Mouse (Mus musculus) A20 (cell line): ENCODE data around the gene Cdca7.

ENCODE experiments used
- DNase-seq: peaks from one replicate; pipeline ENCODE4 v3.0.0-alpha.2; 2011; ENCODE audit warnings: low read depth, low spot score

The Cdca7 gene

DNA sequence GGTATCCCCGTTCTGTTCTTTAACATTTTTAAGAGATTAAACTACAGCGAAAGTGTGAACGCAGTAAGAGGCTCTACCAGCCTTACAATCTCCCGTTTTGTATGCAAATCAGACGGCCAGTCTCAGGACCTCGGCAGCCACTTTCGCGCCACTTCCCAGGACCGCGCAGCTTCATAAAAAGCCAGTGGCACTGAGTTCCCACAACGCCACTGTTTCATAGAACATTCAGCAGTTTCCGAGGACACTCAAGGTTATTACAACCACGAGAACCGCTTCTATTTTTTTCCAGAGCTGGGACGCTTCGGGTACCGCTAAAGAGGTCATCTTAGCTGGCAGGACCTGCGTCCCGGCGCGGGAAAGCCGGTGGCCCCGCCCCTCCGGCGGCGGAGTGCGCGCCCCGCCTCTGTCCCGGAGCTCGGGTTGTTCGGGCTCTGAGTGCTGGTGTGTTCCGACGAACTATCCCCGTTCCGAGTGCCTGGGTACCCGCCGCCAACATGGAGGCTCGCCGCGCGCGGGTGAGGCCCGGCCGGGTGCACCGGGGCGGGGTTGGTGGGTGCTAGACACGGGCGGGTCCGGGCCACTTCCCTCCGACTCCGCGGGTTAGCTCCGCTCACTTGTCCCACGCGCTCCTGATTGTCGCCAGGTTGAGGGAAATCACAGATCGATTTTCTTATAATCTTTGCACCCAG lies at the start of gene Cdca7:
Gene Cdca7 (plus strand): TSS at position 363 of the 689 bp plus-strand sequence.
- DNase-seq, result peak; percentile 96

DNA sequence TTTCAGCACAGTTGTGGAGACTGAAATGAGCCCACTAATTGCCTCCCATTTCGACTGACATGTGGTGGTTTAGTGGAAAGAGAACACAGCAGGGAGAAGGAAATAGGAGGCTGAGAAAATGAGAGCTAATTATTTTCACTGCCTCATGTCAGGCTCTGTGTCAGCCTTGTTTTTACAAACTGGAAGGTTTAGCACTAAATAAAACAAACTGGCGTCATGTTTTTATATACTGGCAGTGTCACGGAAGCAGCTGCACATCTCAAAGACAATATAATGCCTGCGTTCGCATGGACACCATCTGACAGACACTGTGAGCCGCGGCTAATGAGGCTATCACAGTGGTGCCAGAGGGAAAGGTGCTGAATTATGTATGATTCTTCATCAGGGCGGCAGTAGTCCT lies 49.2 kb upstream of the Cdca7 start:
- DNase-seq, result no peak

DNA sequence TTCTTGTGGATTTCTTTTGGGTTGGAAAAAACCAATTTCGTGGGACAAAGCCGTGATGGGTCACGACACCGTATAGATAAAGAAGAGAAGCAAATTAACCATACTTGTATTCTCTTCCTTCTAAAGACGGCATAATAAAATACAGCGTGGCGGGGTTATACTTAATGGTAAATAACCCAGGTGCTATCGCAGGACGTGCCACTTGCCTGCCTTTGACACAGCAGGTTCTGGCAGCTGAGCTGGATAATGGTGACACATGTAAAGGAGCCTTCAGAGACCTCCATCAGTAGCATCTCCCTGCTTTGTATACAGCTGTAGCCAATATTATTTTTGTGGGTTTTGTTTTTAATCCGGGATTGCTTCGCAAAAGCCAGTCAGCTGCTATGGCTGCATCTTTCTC lies 48.7 kb upstream of the Cdca7 start:
- no peak for DNase-seq

DNA sequence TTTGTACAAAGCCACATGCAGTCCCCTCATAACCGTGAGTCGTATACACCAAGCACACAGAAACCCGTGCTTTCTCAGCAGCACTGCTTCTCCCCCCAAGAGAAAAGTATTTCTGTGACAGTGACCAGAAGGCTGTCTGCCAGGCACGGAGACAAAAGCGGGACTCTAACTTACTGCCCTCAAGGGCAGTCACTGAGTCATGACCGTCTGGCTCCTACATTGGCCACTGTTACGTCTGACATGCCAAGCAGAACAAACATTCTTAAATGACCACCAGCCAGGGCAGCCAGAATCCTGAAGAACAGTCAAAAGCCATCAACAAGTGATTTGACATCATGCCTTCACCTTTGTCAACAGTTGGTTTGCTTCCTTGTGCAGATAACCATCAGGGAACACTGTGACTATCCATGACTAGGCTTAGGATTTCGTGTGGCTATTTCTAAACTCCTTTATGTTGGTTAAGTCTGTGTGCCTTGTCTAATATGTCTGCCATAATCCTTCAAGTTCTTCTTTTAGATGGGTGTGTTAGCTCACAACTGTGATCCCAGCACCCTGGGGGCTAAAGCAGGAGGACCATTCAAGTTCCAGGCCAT lies 36.9 kb upstream of the Cdca7 start:
- DNase-seq, result no peak

DNA sequence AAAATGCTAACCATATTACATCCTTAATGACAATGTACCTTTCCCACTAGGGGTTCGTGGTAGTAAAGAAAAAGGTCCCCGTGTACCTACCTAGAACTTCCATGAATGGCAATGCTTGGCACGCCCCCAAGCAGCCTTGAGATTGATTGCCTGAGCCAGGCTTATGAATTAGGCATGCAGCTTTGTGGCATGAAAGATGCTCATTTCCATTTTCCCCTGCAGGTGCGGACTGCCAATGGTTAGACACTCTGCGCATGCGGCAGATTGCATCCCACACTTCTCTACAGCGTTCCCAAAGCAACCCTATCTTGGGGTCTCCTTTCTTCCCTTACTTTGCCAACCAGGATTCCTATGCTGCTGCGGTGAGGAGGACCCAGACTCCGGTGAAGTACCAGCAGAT lies 34.9 kb upstream of the Cdca7 start:
- DNase-seq, result no peak

DNA sequence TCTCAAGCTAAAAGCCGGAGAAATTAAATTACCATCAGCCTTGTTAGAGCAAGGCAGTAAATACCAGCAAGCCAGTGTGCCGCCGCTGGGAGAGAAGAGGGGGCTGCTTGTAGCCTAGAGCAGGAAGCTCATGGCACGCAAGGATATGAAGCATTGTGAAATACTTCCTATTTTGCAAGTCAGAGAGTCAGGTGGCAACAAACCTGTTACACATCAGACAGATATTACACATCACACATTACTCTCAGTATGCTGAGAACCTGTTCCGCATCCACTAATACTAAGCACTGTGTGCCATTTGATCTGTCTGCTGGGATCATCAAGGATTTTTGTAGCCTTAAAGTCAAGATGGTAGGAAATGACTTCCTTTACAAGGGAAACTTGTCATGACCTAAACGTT lies 33.1 kb upstream of the Cdca7 start:
- no peak for DNase-seq

- DNase-seq, result no peak
Observed at GRCm38 (mm10) chr2:72443960-72444359, 32.0 kb upstream of the Cdca7 start.

GRCm38 (mm10) chr2:72446106-72446505 lies 29.9 kb upstream of the Cdca7 start:
- no peak for DNase-seq

GRCm38 (mm10) chr2:72446615-72447014 lies 29.3 kb upstream of the Cdca7 start:
- peak; percentile 44 for DNase-seq

DNA sequence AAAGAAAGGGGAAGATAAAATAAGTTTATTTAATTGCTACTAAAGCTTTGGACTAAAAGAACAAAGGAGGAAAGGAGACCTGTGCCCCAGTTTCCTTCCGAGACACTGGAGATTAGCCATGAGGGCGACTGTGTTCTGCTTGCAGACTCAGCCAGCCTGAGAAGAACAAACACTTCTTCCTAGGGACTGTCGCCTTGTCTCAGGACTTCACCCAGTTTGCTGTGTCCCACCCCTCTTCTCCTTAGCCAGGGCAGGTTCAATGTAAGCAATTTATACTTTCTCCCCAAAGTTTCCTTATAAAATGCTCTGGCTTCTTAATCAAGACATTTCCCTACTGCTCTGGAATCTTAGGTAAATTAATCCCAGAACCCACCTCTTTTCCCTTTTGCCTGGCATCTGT lies 22.4 kb upstream of the Cdca7 start:
- no peak for DNase-seq

DNA sequence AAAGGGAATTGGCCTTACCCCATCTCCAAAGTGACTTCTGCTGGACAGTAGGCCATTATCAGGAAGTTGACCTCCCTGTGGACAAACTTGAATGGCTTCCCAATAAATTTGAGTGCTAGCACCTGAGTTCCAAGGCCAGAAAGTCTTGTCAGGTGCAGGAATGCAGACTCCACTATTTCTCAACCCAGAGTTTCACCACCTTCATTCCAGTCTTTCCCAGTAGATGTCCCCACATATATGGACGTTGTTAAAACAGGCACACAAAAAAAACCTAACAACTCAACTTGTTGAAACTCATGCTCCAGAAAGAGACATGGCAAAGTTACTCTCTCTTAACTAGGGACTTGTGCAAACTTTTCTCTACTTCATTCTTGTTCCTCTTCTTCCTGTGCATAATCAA lies 19.8 kb upstream of the Cdca7 start:
- no peak for DNase-seq

GRCm38 (mm10) chr2:72464376-72465014 lies 11.5 kb upstream of the Cdca7 start:
- DNase-seq, result peak; percentile 53

DNA sequence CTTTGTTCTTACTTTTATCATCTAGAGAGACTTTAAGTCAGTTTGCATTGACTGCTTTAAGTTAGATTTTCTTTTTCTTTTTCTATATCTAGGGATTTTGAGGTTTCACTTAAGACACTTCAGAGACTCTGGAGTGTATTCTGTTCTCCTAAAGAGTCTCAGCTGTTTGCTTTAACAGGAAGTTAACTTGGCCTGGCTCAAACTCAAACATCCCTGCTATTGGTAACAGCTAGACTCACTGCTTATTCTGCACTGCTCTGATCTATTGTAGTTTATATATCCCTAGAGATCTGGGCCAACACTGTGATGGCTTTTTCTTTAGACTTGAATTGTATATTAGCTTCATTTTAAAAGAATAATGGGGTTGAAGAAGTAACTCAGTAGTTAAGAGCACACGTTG lies 8.4 kb upstream of the Cdca7 start:
- DNase-seq, result no peak

DNA sequence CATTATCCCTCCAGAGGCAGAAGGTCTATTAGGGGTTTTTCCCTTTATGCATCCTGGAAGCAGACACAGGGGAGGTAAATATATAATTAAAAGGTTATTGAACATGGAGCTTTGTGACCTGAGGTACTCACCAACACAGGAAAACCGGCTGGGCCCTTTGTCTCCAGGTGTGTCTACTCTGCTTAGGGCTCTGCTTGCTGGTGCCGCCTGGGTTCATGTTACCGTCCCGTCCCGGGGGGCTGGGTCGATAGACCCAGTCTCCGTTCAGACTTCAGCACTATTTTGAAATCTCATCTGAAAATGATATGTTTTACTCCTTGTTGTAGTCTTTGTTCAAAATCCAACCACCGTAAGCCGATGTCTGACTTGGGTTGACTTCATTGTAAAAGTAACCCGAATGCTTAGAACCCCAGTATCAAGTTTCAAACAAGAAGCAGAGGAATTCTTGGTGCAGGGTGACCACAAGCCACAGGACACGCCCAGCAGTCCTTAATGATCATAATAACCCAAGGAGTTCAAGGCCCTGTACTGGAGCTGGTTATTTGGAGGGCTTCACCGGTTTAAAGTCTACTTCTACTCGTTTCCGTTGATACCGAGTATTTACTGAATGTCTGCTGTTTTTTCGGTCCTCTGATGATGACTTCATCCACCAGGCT lies 4.4 kb upstream of the Cdca7 start:
- DNase-seq, result no peak

- DNase-seq, result peak; percentile 39
Observed at GRCm38 (mm10) chr2:72474531-72475287, 1.2 kb upstream of the Cdca7 start.

DNA sequence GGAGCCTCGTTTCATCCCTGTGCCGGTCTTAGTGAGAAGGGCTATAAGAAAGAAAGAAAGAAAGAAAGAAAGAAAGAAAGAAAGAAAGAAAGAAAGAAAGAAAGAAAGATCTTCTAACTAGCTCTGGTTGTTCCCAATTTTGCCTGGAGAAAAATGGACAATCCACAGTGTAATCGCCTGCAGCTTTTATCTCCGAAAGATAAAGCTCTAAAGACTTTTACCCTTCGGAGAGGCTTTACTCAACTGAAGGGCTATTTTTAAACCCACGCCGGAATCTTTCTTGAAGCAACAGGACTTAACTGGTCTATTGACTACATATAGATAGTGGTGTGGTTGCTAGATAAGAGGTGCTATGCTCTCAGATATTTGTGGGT lies 549 bp upstream of the Cdca7 start:
- no peak for DNase-seq

DNA sequence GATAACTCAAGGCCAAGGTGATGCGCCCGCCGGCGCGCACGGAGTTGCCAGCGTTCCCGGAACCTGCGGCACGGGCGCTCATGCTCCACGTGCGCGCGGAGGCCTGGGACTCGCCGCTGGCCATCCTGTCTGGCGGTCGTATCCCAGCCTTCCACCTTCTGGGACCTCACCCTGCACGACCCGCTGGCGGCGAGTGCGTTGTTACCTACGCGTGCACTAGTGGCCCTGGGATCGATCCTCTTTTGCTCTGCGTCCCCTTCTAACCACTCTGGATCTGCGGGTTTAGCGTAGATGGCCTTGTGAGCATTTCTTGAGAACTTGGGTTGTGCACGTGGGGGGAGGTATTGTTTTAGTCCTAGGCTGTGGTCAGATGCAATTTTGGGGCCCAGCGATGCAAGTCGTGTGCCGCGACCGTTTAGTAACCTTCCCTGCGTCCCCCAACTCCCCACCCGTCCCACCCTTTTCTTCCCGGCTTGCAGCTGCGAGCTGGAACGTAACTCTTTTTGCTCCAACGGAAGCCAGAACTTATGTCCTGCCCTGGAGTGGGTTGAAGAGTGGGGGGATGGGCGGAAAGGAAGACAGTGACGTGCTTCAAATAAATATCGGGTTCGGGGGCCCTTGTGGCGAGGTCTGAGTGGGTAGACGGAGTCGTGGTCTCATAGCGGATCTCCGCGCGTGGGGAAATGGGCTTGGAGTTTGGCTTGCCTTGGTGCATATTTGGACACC lies 690 bp downstream of the Cdca7 start:
- DNase-seq, result peak; percentile 81

- DNase-seq, result no peak
Observed at GRCm38 (mm10) chr2:72477221-72477620, 1.3 kb downstream of the Cdca7 start.

- DNase-seq, result no peak
Observed at GRCm38 (mm10) chr2:72478176-72478575, 2.2 kb downstream of the Cdca7 start.

DNA sequence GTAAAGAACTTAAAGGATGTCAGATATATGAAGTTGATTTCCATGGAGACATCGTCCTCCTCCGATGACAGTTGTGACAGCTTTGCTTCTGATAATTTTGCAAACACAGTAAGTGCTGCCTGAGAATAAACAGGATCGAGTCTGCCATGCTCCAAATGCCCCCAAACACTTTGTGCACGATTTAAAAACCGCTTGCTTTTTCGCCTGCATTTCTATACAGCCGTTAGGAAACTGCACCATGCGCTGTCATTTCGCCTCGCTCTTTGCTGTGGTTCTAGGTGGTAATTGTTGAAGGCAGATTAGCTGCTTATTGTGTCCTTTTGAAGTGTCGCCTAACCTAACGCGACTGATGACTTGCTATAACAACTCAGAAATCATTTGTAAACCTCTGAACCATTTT lies 3.0 kb downstream of the Cdca7 start:
- no peak for DNase-seq

DNA sequence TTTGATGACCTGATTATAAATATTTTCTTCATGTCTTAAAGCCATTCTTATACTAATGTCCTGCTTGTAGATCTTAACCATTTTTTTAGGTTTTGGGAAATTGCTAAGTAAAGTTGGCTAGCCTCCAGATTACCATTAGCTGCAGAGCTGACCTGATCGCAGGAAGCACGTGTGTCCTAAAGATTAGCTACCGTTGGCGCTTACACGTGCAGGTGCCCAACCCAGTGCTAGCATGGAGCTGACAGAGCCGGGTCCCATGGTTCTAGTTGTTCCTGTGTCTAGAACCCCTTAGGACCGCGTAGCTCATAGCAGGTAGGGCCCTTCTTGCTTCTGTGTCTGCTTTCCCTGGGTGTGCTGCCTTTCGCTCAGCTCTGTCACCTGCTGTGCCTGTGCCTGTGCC lies 3.9 kb downstream of the Cdca7 start:
- DNase-seq, result no peak
